Mouse (Mus musculus): ENCODE measurements around the gene Dync1h1.
"Not testable (repeated sequence)": the region's sequence is repeated elsewhere in the genome, so short reads cannot be mapped to it uniquely, and the experiment has no call there.

Dync1h1 gene

GRCm38 (mm10) chr12:110606676-110607075 lies 5.4 kb downstream of the Dync1h1 start:
- DNase-seq (ENCODE audit: low read depth, low spot score): no peak

- no peak for DNase-seq (ENCODE audit: low read depth, low spot score)
Observed at GRCm38 (mm10) chr12:110608460-110609152, 7.4 kb downstream of the Dync1h1 start.

- no peak for DNase-seq (ENCODE audit: low read depth, low spot score)
Observed at GRCm38 (mm10) chr12:110609153-110609497, 7.9 kb downstream of the Dync1h1 start.

GRCm38 (mm10) chr12:110610713-110611112 lies 9.5 kb downstream of the Dync1h1 start:
- DNase-seq (ENCODE audit: low read depth, low spot score): no peak

- no peak for DNase-seq (ENCODE audit: low read depth, low spot score)
Observed at GRCm38 (mm10) chr12:110630056-110630455, 28.8 kb downstream of the Dync1h1 start.

GRCm38 (mm10) chr12:110636293-110636692 lies 35.0 kb downstream of the Dync1h1 start:
- DNase-seq (ENCODE audit: low read depth, low spot score): no peak

GRCm38 (mm10) chr12:110637507-110638114 lies 36.4 kb downstream of the Dync1h1 start:
- DNase-seq (ENCODE audit: low read depth, low spot score): no peak

GRCm38 (mm10) chr12:110650241-110650641 lies 49.0 kb downstream of the Dync1h1 start:
- no peak for DNase-seq (ENCODE audit: low read depth, low spot score)

GRCm38 (mm10) chr12:110651464-110651863 lies 50.2 kb downstream of the Dync1h1 start:
- no peak for DNase-seq (ENCODE audit: low read depth, low spot score)

- DNase-seq (ENCODE audit: low read depth, low spot score): no peak
Observed at GRCm38 (mm10) chr12:110661746-110662145, 60.5 kb downstream of the Dync1h1 start.

- DNase-seq (ENCODE audit: low read depth, low spot score): no peak
Observed at GRCm38 (mm10) chr12:110667466-110668077, 66.3 kb downstream of the Dync1h1 start.

GRCm38 (mm10) chr12:110674243-110674642 lies 73.0 kb downstream of the Dync1h1 start:
- peak; percentile 70 for DNase-seq (ENCODE audit: low read depth, low spot score)

- no peak for DNase-seq (ENCODE audit: low read depth, low spot score)
Observed at GRCm38 (mm10) chr12:110681191-110681590, 79.9 kb downstream of the Dync1h1 start.

- peak; percentile 42 for DNase-seq (ENCODE audit: low read depth, low spot score)
Observed at GRCm38 (mm10) chr12:110681878-110682277, 80.6 kb downstream of the Dync1h1 start.

- no peak for DNase-seq (ENCODE audit: low read depth, low spot score)
Observed at GRCm38 (mm10) chr12:110682561-110683299, 81.5 kb downstream of the Dync1h1 start, which contains the start of gene 1700001K19Rik. TSS of gene 1700001K19Rik (minus strand) at chr12:110682619.

GRCm38 (mm10) chr12:110683580-110683979 lies 82.3 kb downstream of the Dync1h1 start:
- DNase-seq (ENCODE audit: low read depth, low spot score): no peak

GRCm38 (mm10) chr12:110687894-110688734 lies 86.9 kb downstream of the Dync1h1 start:
- DNase-seq (ENCODE audit: low read depth, low spot score): no peak

GRCm38 (mm10) chr12:110688921-110689320 lies 87.7 kb downstream of the Dync1h1 start:
- not testable (repeated sequence) for DNase-seq (ENCODE audit: low read depth, low spot score)

- DNase-seq (ENCODE audit: low read depth, low spot score): no peak
Observed at GRCm38 (mm10) chr12:110689919-110690643, 88.8 kb downstream of the Dync1h1 start.

GRCm38 (mm10) chr12:110693378-110693777 lies 92.1 kb downstream of the Dync1h1 start:
- DNase-seq (ENCODE audit: low read depth, low spot score): not testable (repeated sequence)
